Mouse (Mus musculus) central nervous system, embryonic 14 days (tissue): Measurements from ENCODE around the gene Olfr430. TPM values are rescaled to one million over a fixed set of nuclear protein-coding genes. Genes with fewer than 3 reads are reported as not detected.

ENCODE experiments used
- polyA plus RNA-seq: library from polyadenylated mRNA; depleted of rRNA; stranded (reverse); fragments of >200 nt; gene quantifications from 2 replicates; pipeline ENCODE4 v1.2.3, GENCODE M21; 2012; rRNA removed

Olfr430 gene
- polyA plus RNA-seq = not detected in 2 replicates

GRCm38 (mm10) chr1:174066305-174066704, at the start of gene Olfr430:
Olfr430 (plus strand) TSS chr1:174066605.

GRCm38 (mm10) chr1:174031698-174032097, 34.7 kb upstream of the Olfr430 start, which contains the start of gene Ifi205:
Ifi205 (minus strand) TSS chr1:174031810.

GRCm38 (mm10) chr1:174040523-174041177, 25.8 kb upstream of the Olfr430 start, which contains the start of gene Olfr433:
Olfr433 (plus strand) TSS chr1:174040705.

GRCm38 (mm10) chr1:174048893-174049292, 17.5 kb upstream of the Olfr430 start, which contains the start of gene Olfr432:
Olfr432 (plus strand) TSS chr1:174049205.

GRCm38 (mm10) chr1:174084031-174084430, 17.6 kb downstream of the Olfr430 start, which contains the start of gene Olfr429:
Olfr429 (plus strand) TSS chr1:174084331.

GRCm38 (mm10) chr1:174096591-174096990, 30.2 kb downstream of the Olfr430 start, which contains the start of gene Olfr427:
Olfr427 (plus strand) TSS chr1:174096891.

GRCm38 (mm10) chr1:174121062-174121461, 54.7 kb downstream of the Olfr430 start, which contains the start of gene Olfr231:
Olfr231 (minus strand) TSS chr1:174121162.

Other genes starting within 250 kb of the Olfr430 start
- gene Ifi211, start 153.6 kb upstream of the Olfr430 start, polyA plus RNA-seq = 1.7 and 2.5 TPM in 2 replicates
- 2.3 TPM in 2 replicates for gene Mndal, start 124.1 kb upstream of the Olfr430 start, polyA plus RNA-seq
- gene Ifi203, start 123.9 kb upstream of the Olfr430 start, polyA plus RNA-seq = 1.8 and 2.2 TPM in 2 replicates
- gene Ifi202b, start 83.9 kb upstream of the Olfr430 start, polyA plus RNA-seq = 0.08 TPM in 1 of 2 replicates, not detected in the other
- gene Ifi205, start 34.8 kb upstream of the Olfr430 start, polyA plus RNA-seq = 0.90 and 1.9 TPM in 2 replicates
- gene Olfr433, start 25.9 kb upstream of the Olfr430 start, polyA plus RNA-seq = not detected in 2 replicates
- gene Olfr432, start 17.4 kb upstream of the Olfr430 start, polyA plus RNA-seq = not detected in 2 replicates
- not detected in 2 replicates for gene Olfr429, start 17.7 kb downstream of the Olfr430 start, polyA plus RNA-seq
- not detected in 2 replicates for gene Olfr427, start 30.3 kb downstream of the Olfr430 start, polyA plus RNA-seq
- not detected in 2 replicates for gene Olfr231, start 54.6 kb downstream of the Olfr430 start, polyA plus RNA-seq
- gene Olfr424, start 64.9 kb downstream of the Olfr430 start, polyA plus RNA-seq = not detected in 2 replicates
- gene Olfr420, start 89.0 kb downstream of the Olfr430 start, polyA plus RNA-seq = not detected in 2 replicates
- 0.07 and 0.13 TPM in 2 replicates for gene Spta1, start 106.2 kb downstream of the Olfr430 start, polyA plus RNA-seq
- not detected in 2 replicates for gene Olfr419, start 185.5 kb downstream of the Olfr430 start, polyA plus RNA-seq